Mouse (Mus musculus) frontal cortex, postnatal 36 days (tissue): ENCODE measurements around the gene Pmm1.
"Not testable (repeated sequence)": the region's sequence is repeated elsewhere in the genome, so short reads cannot be mapped to it uniquely, and the experiment has no call there.

Experiments
- DNase-seq, 2 experiments: peaks; one replicate each; pipeline ENCODE4 v3.0.0; 2022; ENCODE audit warnings: low spot score in 2 of 2

Pmm1 gene

GRCm38 (mm10) chr15:81960171-81961077, at the start of gene Pmm1:
TSS of gene Pmm1 (minus strand) at chr15:81960930.
- peak; percentile 94 to 97 for DNase-seq

DNA sequence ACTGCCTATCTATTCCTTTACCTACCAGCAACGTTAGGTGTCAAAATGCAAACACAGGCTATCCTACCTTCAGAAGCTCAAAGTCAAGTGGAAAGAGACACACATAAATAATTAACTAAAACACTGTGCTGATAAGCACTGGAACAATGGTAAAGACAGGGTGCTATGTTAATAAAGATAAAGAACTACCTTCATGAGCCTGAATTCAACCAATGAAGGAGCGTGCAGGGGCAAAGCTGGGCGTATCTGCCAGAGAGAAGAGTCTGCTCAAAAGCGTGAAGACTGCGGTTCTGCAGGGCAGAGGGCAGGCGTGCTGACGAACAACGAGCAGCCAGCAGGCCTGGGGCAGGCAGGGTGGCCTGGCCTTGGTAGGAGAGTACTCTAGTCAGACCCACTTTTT, 43.5 kb upstream of the Pmm1 start:
- no peak for DNase-seq

DNA sequence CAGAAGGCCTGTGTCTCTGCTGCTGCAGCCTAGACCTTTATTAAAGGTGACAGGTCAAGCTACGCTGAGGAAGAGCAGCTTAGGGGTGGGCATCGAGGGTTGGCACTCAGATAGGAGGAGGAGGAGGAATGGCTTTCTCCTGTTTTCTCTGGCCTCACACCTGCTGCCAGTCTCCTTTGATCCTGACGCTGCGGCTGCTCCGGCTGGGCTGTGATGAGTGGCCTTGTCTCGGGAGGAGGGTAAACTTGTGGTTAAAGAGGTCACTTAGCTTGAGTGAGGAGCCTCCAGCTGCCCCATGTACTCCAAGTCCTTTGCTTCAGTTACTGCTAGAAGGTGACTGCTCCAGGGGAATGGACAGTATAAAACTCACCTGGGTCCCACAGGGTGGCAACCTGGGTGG, 33.3 kb upstream of the Pmm1 start:
- DNase-seq = no peak

DNA sequence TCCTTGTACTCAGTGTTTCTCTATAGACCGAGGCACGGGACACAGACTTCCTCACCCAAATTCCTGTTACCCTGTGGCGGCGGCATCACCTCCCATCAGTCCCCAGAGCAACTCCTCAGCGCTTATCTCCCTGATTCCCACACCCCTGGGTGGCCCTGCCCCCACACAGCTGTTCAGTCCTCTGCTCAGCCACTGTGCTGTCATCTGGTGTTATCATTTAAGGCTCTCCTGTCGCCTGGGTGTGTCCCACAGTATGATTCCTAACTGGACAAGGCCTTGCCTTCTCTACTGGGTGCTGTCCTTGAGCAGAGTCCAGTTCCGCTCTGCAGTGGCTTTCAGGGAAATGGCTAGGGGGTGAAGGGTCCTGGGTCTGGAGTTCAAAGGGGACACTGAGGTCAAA, 29.8 kb upstream of the Pmm1 start:
- DNase-seq = no peak

DNA sequence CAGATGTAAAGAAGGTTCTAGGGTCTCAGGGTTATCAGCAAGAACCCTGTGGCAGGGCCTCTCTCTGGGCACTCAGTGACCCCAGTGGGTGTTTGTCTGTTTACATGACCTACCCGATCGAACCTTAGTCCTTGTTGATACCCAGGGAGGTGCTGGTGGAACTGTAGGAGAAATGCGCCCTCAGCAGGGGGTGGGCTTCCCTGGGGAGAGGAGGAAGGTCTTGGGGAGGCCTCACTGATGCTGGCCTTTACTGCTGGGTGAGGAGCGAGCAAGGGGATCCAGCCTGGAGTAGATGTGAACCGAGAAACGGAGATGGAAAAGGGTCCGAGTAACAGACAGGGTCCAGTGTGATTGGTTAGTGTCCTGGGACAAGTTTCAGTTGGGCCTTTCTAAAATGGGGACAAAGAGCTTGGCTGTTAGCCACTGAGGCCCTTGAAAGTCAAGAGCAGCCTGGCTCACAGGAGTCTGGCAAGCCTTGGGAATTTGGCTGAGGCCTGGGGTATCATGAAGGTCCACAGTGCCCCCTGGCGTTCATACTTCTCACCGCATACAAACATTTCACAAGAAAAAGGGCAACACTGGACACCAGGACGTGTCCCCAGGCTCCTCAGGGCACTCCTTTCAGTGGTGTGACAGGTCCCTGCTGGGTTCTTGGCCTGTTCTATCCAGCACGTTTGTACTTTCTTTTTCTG, 28.8 kb upstream of the Pmm1 start:
- DNase-seq = peak; percentile 83 to 90

DNA sequence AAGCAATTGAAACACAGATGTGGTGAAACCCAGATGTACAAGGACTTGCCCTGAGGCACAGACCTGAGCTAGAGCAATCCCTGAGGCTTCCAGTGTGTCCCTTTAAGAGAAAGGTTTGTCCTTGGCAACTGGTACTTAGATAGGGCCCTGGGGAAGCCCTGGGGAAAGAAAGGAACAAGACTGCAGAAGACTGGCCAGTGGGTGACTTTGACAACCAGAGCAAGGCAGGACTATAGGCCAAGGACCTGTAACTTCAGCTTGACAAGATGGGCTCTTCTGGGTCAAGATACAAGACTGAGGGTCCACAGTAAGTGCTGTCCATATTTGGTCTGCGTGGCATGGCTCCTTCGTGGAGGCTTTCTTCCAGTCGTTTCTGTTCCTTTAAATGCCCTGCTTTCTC, 26.9 kb upstream of the Pmm1 start, which contains the start of gene Xrcc6:
Xrcc6 (plus strand) TSS at position 190 of the 400 bp plus-strand sequence.
- DNase-seq = no peak

DNA sequence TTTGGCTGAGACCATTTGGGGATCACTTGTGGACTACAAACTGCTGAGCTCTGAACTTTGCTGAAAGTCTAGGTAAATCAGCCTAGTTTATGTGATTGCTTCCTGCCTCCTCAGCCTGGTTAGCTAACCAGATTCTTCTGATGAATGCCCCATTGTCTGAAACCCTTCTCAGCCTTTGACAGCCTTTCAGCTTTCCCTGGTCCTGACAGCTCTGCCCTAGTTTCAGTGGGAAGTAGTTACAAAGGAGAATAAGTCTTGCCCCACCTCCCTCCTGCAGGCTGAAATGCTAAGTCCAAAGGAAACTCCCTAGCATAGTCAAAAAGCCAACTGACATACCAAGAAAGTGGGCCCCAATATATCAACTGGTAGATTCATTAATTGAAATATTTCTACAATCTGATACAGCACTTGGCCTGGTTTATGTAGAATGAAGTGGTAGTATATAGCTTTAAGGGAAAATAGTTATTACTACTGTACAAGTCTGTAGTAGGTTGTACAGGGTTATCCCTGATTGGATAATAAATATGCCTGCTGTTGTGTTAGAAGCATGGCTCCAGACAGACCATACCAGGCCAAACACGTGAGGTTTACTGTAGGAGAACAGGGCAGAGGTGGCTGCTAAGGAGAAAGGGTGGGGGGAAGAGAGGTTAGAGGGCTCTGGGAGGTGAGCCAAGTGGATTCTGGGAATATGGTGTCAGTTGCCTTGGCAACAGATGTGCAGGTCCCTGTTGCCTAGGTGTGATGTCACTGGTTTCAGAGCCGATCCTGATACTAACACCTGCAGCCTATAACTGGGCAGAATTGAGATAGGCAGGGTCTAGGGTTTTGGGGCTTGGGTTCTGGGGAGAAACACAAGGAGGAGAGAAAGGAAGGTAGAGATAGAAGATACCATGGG, 24.8 kb upstream of the Pmm1 start:
- no peak for DNase-seq

DNA sequence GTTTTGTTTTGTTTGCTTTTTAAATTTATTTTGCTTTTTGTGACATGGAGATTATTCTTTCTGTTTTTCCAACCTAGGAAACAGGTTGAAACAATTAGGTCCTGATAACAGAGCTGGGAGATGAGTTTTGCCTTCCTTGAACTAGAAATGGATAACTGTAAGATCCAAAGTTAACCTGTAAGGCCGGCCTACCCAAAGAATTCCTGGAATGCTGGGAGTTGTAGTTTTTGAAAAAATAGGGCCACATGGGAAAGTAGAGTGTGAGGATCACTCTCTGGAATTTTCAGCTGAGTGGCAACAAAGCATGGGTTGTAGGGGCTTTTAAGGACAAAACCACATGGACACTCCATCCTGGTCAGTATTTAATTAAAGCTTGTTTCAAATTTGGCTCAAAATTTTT, 21.4 kb upstream of the Pmm1 start:
- DNase-seq = no peak

DNA sequence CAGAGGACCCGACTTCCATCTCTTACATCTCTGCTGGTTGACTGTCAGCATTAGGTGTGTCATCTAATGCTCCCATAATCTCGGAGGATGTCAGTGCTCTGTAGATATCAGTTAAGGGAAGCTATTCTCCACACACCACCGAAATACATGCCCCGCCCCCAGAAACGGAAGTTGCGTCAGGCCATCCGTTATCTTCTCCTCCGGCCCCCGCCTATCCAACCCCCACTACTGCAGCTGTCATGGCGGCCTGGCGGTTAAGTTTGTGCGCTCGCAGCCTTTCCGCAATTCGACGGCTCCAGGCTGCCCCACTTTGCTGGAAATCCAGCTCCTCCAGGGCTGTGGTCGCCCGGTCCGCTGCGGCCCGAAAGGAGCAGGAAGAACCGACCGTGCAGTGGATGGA, 19.6 kb upstream of the Pmm1 start, which contains the start of gene 1700029P11Rik:
1700029P11Rik (plus strand) TSS at position 220 of the 400 bp plus-strand sequence.
- DNase-seq = no peak

DNA sequence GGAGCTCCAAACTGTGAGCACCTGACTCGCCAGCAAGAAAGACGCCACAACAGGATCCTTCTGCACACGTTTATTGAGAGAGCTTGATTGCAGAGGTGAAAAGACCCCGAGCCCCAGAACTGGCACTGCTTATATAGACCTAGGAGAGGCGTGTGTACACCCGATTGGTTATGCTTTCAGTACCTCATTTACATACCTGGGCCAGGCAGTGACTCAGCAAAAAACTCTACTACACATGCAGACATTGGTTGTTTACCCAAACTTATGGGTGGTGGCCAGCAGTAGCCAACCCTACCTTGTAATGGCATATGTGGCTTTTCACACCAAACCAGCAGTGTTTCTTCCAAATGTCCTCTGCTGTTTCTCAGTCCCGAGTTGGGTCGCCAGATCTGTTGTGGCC, 14.4 kb upstream of the Pmm1 start:
- DNase-seq = not testable (repeated sequence)

GRCm38 (mm10) chr15:81970498-81970897, 9.8 kb upstream of the Pmm1 start:
- not testable (repeated sequence) for DNase-seq

DNA sequence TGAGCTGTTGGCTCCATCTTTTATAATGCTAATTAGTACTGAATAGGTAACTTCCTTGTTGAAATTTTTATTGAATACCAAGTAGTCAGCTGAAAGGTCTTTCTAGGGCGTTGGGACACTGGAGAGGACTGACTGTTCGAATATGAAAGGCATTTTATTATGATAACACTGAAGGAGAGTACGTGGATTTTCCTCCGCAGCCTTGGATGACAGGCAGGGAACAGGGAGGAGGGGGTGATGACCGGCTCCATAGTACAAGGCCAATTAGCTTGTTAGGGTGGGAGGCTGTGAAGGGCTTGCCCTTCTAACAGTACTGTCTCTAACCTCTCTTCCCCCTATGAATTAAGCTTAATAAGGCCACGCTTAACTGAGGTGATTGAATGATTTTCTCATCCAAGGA, 8.9 kb upstream of the Pmm1 start:
- DNase-seq = not testable (repeated sequence)

DNA sequence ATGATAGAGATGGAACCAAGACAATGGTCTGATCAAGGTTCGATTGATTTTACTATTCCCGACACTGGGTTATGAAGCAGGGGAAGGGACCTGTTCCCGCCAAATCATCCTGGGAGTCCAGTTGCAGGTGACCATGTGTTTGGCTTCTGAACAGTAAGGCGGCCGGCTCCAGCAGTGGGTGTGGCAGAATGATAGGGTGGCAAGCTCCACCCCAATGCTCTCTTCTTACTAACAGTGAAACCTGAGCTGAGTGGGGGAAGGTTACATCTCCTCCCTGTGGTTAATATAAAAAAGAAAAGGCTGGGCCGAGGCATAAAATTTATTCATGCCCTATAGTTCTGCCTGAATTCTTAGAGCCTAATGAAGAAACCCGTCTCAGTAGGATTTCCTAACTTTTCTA, 8.4 kb upstream of the Pmm1 start:
- no peak for DNase-seq

DNA sequence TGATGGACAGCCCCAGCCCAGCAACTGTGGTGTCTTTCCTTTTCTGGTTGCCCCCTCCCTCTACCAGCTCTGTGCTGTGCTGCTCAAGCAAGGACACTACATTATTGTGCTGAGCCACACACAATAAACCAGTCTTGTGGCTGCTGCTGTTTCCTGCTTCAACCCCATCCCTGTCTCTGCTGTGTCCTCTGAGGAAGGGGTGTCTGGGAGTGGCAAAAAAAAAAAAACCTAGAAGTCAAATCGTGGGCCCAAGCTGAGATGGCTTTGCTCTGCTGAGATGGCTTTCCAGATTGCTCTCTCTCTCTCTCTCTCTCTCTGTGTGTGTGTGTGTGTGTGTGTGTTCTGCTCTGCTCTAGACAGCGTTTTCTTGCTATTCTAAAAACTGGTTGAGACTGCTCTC, 7.7 kb upstream of the Pmm1 start:
- no peak for DNase-seq

DNA sequence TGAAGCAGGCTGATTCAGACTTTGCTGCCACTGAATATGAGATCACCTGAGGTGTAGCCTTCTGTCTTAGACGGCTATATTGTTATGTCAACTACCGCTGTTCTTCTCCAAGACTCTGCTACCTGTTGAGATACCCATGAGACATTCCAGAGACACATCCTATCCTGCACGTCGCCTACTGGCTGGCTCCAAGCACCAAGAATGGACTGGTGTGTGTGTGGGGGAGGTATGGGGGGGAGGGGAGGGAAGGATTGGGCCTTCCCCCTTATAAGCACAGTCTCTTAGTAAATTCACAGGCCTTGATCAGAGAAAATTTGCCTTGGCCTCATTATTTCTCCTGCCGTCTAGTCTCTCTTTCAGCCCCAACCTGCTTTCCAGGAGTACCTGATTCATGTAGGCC, 7.1 kb upstream of the Pmm1 start:
- DNase-seq = no peak

GRCm38 (mm10) chr15:81966062-81966829, 5.5 kb upstream of the Pmm1 start:
- no peak for DNase-seq

- no peak for DNase-seq
These were observed 4.3 kb upstream of the Pmm1 start for GRCm38 (mm10) chr15:81964980-81965545.

DNA sequence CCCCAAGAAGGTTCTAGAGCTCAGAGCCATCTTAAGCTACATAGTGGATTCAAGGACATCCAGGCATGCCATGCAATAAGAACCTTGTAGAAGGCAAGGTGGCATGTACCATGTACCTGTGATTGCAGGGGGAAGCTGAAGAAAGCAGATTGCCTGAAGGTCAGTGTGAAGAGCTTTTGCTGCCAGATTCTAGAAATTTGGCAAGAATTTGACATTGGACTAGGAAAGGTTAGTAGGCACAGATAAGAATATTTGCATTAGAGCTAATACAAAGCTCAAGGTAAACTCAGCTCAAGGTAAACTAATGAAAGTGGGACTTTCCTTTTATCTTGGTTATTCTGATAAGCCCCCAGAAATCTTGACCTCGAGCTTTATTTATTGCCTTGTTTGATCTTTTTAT, 3.5 kb upstream of the Pmm1 start:
- no peak for DNase-seq

GRCm38 (mm10) chr15:81961078-81961451, 335 bp upstream of the Pmm1 start:
- no peak for DNase-seq

- DNase-seq = no peak
These were observed 1.8 kb downstream of the Pmm1 start for GRCm38 (mm10) chr15:81958906-81959305.

DNA sequence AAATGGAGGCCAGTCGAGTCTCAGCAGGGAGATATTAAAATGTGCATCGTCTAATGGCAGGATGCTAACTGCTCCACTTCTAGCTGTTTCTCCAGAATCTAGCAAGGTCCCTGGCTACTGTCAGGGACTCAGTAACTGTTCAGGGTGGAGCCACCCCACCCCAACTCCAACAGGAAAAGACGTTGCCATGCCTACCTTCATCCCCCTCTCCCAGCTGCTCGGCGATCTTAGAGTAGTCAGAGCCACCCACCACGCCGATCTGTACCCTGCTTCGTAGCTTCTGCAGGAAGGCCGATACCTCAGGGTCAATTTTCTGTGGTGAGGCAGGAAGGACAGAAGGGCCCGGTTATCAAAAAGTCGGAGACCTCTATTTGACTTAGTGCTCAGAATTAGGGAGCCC, 3.1 kb downstream of the Pmm1 start:
- DNase-seq = no peak
